Mouse (Mus musculus) liver (tissue): ENCODE data around the gene Ffar3.
"Not testable (repeated sequence)": the region's sequence is repeated elsewhere in the genome, so short reads cannot be mapped to it uniquely, and the experiment has no call there.

Experiments
- DNase-seq: peaks from one replicate; pipeline ENCODE4 v3.0.0-alpha.2; 2020; ENCODE audit warnings: mixed read lengths

The Ffar3 gene

GRCm38 (mm10) chr7:30842092-30842491 is 13.9 kb downstream of the Ffar3 start:
- no peak for DNase-seq

GRCm38 (mm10) chr7:30841379-30841778 is 14.6 kb downstream of the Ffar3 start:
- DNase-seq, result no peak

- no peak for DNase-seq
Observed at GRCm38 (mm10) chr7:30840306-30840705, 15.7 kb downstream of the Ffar3 start.

- no peak for DNase-seq
Observed at GRCm38 (mm10) chr7:30837277-30837676, 18.7 kb downstream of the Ffar3 start.

- not testable (repeated sequence) for DNase-seq
Observed at GRCm38 (mm10) chr7:30832684-30833083, 23.3 kb downstream of the Ffar3 start.

GRCm38 (mm10) chr7:30832261-30832660 is 23.7 kb downstream of the Ffar3 start:
- DNase-seq, result no peak

GRCm38 (mm10) chr7:30829428-30829827 is 26.6 kb downstream of the Ffar3 start:
- no peak for DNase-seq

- DNase-seq, result not testable (repeated sequence)
Observed at GRCm38 (mm10) chr7:30828871-30829270, 27.1 kb downstream of the Ffar3 start.

GRCm38 (mm10) chr7:30826660-30827059 is 29.3 kb downstream of the Ffar3 start:
- no peak for DNase-seq

GRCm38 (mm10) chr7:30824306-30824705 is 31.7 kb downstream of the Ffar3 start:
- DNase-seq, result no peak

GRCm38 (mm10) chr7:30823675-30824074 is 32.3 kb downstream of the Ffar3 start, which contains the start of gene Ffar2:
Gene Ffar2, minus strand, starts transcription at chr7:30823775.
- no peak for DNase-seq

- DNase-seq, result no peak
Observed at GRCm38 (mm10) chr7:30821532-30821931, 34.4 kb downstream of the Ffar3 start.

GRCm38 (mm10) chr7:30820854-30821445 is 35.0 kb downstream of the Ffar3 start:
- DNase-seq, result no peak

- no peak for DNase-seq
Observed at GRCm38 (mm10) chr7:30820131-30820530, 35.8 kb downstream of the Ffar3 start.

GRCm38 (mm10) chr7:30812291-30812807 is 43.6 kb downstream of the Ffar3 start:
- DNase-seq, result peak; percentile 44

GRCm38 (mm10) chr7:30811757-30812290 is 44.2 kb downstream of the Ffar3 start:
- peak; percentile 31 for DNase-seq

- no peak for DNase-seq
Observed at GRCm38 (mm10) chr7:30810319-30810718, 45.7 kb downstream of the Ffar3 start.

- DNase-seq, result peak; percentile 56
Observed at GRCm38 (mm10) chr7:30805924-30806323, 50.1 kb downstream of the Ffar3 start.
